Mouse (Mus musculus): ENCODE data around the gene Dydc2.

Dydc2 gene

GRCm38 (mm10) chr14:41069108-41069507 is at the start of gene Dydc2:
Dydc2 (minus strand) TSS chr14:41069208.
- no peak for DNase-seq

DNA sequence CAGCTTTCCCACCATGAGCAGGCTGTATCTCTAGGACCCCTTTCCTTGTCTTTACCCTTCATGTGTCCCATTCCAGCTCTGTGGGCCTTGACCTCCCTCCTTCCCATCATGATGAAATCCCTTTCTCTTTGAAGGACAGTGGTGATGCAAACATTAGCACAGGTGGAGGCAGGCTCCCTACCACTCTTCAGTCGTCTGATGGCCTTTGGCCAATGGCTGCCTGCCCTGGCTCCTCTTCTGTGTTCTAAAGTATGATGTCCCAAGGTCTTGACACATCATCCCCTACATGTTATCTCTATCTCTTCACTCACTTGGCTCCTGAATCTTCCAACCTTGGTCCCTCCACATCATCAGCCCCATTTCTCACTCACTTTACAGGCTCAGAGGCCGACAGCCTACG is 47.3 kb upstream of the Dydc2 start:
- no peak for DNase-seq

GRCm38 (mm10) chr14:41112944-41113343 is 43.9 kb upstream of the Dydc2 start:
- no peak for DNase-seq

- no peak for DNase-seq
Measured at GRCm38 (mm10) chr14:41111031-41111668, 42.1 kb upstream of the Dydc2 start.

GRCm38 (mm10) chr14:41104853-41105444 is 35.9 kb upstream of the Dydc2 start, which contains the start of gene Mat1a:
Mat1a (plus strand) TSS chr14:41105035.
- DNase-seq = peak; percentile 55

DNA sequence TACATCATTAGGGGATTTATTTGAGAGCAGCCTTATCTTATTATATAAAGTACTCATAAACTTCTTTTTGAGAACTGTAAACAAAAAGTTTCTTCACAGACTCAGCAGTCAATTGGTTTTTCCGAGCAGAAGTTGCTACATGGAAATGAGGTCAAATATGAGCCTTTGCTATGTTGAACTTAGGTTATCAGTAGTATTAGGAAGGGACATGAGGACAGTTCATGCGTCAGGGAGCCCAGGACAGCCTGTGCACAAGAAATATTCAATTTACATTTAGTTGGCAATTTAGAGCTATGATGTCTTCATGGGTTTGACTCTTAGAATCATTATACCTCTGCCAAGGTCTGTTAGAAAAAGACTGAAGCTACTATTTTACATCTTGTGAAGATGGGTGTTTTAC is 33.3 kb upstream of the Dydc2 start:
- no peak for DNase-seq

DNA sequence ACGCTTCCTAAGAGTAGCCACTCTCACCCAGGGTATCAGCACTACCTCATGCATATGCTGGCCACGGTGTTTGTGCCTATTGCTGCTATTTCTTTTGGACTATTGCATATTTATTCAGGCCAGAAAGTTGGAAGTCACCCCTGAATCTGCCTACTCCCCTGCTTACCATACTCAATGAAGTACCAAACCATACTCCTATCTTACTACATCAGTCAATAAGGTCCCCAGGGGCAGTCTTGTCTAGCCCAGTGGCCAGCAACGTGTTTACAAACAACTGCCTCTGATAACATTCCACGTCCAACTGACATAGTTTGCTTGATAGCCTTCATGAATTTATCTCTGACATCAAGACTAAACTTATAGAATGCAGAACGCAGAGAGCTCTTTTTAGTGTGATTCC is 32.2 kb upstream of the Dydc2 start:
- no peak for DNase-seq

DNA sequence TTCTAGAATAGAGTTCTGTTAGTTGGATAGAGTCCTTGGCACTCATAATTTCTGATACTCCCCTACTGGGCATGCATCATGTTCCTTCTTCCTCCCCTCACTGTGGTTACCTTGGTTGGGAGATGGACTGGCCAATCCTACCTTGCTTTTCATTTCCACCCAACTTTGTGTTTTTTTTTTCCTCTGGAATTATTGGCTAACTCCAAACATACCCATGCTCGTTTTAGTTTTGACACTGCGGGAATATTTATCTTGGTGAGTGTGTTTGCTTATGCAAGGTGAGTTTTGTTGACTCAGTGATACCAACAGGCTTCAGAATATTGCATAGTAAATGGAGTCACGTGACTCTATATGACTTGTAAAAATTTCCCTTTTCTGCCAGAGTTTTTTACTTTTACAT is 31.7 kb upstream of the Dydc2 start:
- DNase-seq = no peak

GRCm38 (mm10) chr14:41098726-41099125 is 29.7 kb upstream of the Dydc2 start:
- no peak for DNase-seq

DNA sequence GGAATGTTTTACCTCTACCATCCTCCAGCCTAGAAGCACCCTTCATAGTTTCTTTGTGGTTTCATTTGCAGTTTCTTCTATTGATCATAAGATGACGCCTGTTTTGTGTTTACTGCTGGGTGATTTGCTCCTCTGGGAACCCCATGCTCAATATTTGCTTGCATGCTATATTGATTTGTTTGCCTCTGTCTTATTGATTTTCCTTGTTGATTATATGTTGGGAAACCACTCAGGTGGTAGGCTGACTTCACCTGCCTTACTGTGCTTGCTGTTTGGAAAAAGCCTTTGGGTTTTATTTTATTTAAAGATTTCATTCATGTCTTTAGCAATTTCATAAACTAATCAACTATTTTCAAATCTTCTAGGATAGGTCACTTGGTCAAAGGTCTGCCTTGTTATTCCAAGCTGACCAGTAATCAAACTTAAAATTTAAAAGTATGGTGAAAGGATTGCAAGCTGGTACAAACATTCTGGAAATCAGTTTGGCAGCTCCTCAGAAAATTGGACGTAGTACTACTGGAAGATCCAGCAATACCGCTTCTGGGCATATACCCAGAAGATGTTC is 27.4 kb upstream of the Dydc2 start:
- no peak for DNase-seq

DNA sequence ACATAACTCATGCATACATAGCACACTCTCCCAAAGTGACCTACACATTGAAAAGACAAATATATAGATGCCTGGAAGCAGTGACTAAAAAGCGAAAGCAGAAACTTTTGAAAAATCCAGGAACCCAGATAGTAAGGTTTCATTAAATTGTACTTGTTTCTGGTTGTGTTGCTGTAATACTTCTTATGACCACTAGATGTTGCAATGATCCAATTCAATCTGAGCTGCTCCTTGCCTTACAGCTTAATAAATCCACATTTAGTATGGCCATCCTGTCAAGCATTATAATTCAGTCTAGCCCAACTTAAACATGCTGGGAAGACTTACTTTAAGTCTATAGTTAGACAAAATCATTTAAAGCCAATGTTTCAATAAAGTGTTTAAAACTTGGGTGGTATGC is 25.1 kb upstream of the Dydc2 start:
- no peak for DNase-seq

GRCm38 (mm10) chr14:41090777-41091176 is 21.8 kb upstream of the Dydc2 start:
- DNase-seq = peak; percentile 38

DNA sequence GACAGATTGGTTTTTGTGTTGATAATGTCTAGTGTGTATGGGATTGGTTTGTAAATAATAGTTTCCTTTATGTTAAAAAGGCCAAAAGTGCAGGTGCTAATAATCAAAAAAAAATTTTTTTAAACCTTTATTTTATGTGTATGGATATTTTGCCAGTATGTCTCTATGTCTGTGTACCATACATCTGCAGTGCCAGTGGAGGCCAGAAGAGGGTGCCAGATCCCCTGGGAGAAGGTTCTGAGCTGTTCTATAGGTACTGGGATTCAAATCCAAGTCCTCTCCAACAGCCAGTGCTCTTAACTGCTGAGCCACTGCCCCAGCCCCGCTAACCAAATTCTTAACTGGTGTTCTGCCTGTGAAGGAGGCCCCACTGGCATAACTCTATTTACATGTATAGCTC is 18.5 kb upstream of the Dydc2 start:
- peak; percentile 12 for DNase-seq

DNA sequence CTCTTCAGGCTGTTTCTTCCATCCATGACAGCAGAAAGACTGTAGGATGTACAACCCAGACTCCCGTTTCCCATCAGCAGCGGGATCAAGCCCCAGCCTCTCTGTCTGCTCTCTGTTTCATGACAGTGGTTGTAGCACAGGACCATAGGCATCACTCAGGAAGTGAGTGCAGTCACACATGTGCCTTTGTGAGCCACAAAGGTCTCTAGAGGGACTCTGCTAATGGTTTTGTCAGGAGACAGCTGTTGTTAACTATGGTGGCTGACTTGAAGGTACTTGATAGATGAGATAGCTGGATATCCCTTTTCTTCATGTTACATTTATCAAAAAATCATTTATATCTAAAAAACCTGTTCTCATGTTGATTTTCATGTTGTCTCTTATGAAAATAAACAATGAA is 13.4 kb upstream of the Dydc2 start:
- DNase-seq = no peak

DNA sequence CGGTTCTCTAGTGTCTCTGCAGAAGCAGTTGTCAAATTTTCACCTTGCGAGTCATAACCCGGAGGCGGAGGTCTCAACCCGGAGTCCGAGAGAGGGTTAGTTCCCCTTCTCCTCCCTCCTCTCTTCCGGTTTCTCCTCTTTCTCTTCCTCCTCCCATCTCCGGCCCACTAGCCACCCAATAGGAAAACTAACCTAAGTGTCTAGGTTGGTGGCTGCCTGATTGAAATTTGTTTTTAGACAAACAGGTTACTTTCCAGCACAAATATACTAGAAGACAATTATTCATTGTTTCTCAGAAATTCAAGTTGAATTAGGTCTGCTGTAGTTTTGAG is 3.9 kb upstream of the Dydc2 start:
- DNase-seq = no peak

GRCm38 (mm10) chr14:41072229-41072943 is 3.4 kb upstream of the Dydc2 start, which contains the start of gene Dydc1:
Dydc1 (plus strand) TSS chr14:41072911.
- peak; percentile 69 for DNase-seq

- no peak for DNase-seq
Measured at GRCm38 (mm10) chr14:41070343-41070742, 1.3 kb upstream of the Dydc2 start.

DNA sequence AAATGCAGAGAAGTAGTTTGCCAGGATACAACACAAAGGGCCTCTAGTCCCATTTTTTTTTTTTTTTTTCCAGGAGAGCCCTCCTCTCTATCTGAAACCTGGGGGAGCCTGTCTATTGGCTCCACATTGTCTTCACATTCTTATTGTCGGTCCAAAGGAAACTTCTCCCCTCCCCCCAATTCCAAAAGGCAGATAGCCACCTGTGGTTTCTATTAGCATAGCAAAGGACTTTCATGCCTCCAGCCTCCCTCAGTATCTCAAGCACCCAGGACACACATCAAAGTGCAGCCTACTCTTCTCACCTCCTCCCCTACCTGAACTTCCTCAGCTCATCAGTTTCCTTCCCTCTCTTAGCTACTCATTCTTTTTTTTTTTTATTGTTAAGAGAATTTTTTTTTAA is 2.6 kb downstream of the Dydc2 start:
- DNase-seq = no peak

DNA sequence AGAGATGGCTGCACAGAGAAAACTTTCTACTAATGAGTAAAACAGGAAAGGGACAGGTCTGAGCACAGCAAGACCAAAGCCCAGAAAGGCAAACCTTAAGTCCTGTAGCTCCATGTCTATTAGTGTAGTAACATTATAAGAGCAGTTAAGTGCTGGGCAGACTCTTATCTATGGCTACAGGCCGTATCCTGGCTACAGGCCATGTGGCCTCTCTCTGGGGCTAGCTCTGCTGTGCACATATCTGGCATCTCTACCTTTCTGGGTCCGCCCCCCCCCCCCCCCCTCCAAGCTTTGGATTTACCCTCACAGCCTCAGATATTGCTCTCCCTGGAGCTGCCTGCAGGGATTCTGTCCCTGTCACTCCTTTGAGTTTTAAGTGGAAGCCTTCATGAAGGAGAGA is 3.8 kb downstream of the Dydc2 start:
- no peak for DNase-seq

GRCm38 (mm10) chr14:41053190-41053589 is 15.8 kb downstream of the Dydc2 start:
- peak; percentile 10 for DNase-seq

DNA sequence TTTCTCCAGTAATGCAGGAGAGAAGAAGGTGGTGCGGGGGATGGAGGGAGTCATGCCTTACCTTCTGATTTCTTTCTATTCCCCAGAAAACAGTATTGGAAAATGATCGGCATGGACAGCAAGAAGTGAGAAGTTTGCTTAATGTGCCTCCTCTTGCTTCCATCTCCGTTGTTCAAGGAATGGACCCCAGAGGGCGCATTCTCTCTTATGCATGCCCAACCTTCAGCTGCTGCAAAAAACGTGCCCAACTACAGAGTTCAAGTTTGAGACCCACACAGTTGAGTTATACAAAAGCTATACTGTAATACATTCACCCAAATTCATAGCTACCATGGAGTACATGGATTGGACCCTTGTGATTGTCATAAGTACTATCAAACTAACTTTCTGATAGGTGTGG is 16.5 kb downstream of the Dydc2 start:
- peak; percentile 13 for DNase-seq

- DNase-seq = no peak
Measured at GRCm38 (mm10) chr14:41050471-41050870, 18.5 kb downstream of the Dydc2 start.

- no peak for DNase-seq
Measured at GRCm38 (mm10) chr14:41047402-41047801, 21.6 kb downstream of the Dydc2 start.
